Mouse (Mus musculus): ENCODE data around the gene Rnf113a2.

Rnf113a2 gene

GRCm38 (mm10) chr12:84407874-84408818, 8.8 kb upstream of the Rnf113a2 start:
- DNase-seq (ENCODE audit: low spot score in 2 of 2) = peak; percentile 74 to 84

GRCm38 (mm10) chr12:84408819-84409507, 8.0 kb upstream of the Rnf113a2 start, which contains the start of the genes Entpd5 and Bbof1:
TSS of gene Entpd5 (minus strand) at chr12:84409029.
TSS of gene Bbof1 (plus strand) at chr12:84409071.
- peak; percentile 86 to 88 for DNase-seq (ENCODE audit: low spot score in 2 of 2)

- DNase-seq (ENCODE audit: low spot score in 2 of 2) = no peak
These were observed 568 bp downstream of the Rnf113a2 start for GRCm38 (mm10) chr12:84417605-84417922.

GRCm38 (mm10) chr12:84423990-84424389, 7.0 kb downstream of the Rnf113a2 start:
- no peak for DNase-seq (ENCODE audit: low spot score in 2 of 2)

GRCm38 (mm10) chr12:84429825-84430224, 12.8 kb downstream of the Rnf113a2 start:
- DNase-seq (ENCODE audit: low spot score in 2 of 2) = no peak

GRCm38 (mm10) chr12:84438697-84439096, 21.7 kb downstream of the Rnf113a2 start:
- no peak for DNase-seq (ENCODE audit: low spot score in 2 of 2)

- no peak for DNase-seq (ENCODE audit: low spot score in 2 of 2)
These were observed 25.5 kb downstream of the Rnf113a2 start for GRCm38 (mm10) chr12:84442526-84442925.

GRCm38 (mm10) chr12:84447386-84447785, 30.4 kb downstream of the Rnf113a2 start:
- no peak for DNase-seq (ENCODE audit: low spot score in 2 of 2)

GRCm38 (mm10) chr12:84448181-84448580, 31.2 kb downstream of the Rnf113a2 start:
- DNase-seq (ENCODE audit: low spot score in 2 of 2) = no peak

GRCm38 (mm10) chr12:84449887-84450286, 32.9 kb downstream of the Rnf113a2 start:
- no peak for DNase-seq (ENCODE audit: low spot score in 2 of 2)

- DNase-seq (ENCODE audit: low spot score in 2 of 2) = no peak
These were observed 33.3 kb downstream of the Rnf113a2 start for GRCm38 (mm10) chr12:84450351-84450717.

GRCm38 (mm10) chr12:84450718-84451646, 34.0 kb downstream of the Rnf113a2 start, which contains the start of the genes Aldh6a1 and Lin52:
TSS of gene Aldh6a1 (minus strand) at chr12:84451004.
TSS of gene Lin52 (plus strand) at chr12:84451422.
- peak; percentile 97 to 100 for DNase-seq (ENCODE audit: low spot score in 2 of 2)

- peak; percentile 7 to 21 for DNase-seq (ENCODE audit: low spot score in 2 of 2)
These were observed 34.8 kb downstream of the Rnf113a2 start for GRCm38 (mm10) chr12:84451801-84452200.

- no peak for DNase-seq (ENCODE audit: low spot score in 2 of 2)
These were observed 39.9 kb downstream of the Rnf113a2 start for GRCm38 (mm10) chr12:84456911-84457310.

GRCm38 (mm10) chr12:84459845-84460244, 42.8 kb downstream of the Rnf113a2 start:
- no peak for DNase-seq (ENCODE audit: low spot score in 2 of 2)

GRCm38 (mm10) chr12:84461416-84461815, 44.4 kb downstream of the Rnf113a2 start:
- DNase-seq (ENCODE audit: low spot score in 2 of 2) = no peak

- DNase-seq (ENCODE audit: low spot score in 2 of 2) = no peak
These were observed 45.9 kb downstream of the Rnf113a2 start for GRCm38 (mm10) chr12:84462856-84463255.

Measured in spleen, postnatal 36 days (tissue).